Mouse (Mus musculus): ENCODE results near the gene Hba-a1.

- TF ChIP-seq POLR2A (IDR thresholded peaks at IDR 0.05; ENCODE audit: low read depth, low read length): no peak
- no peak for TF ChIP-seq CTCF (IDR thresholded peaks at IDR 0.05; ENCODE audit: borderline replicate concordance, insufficient read depth, low read length)
These were observed 1.7 kb upstream of the Hba-a1 start for GRCm38 (mm10) chr11:32281416-32282144.
